ENCODE assay signal across 31 mouse cellular contexts in genomic region chr11:62568300-62568699, GRCm38 (mm10). TPM values are rescaled to one million over a fixed set of nuclear protein-coding genes. Genes with fewer than 3 reads are reported as not detected.
DNase-seq lines count a peak whose midpoint lies in the region; ATAC-seq and TF ChIP-seq lines count a peak whose summit lies in the region.
"Had no signal": no experiment of that assay in that cellular context is flagged by ENCODE, and none has a peak within 500 bp of the region (broad histone marks: within the 10 kb centered on the region; RNA-seq: fewer than 3 reads in every experiment).

No protein-coding gene starts in this region.

- H3K9ac ChIP-seq in limb, embryonic 14.5 days (ENCODE audit: low read depth, low read length, severe bottlenecking) = no peak overlapping the region
- H3K9ac ChIP-seq: embryonic facial prominence, embryonic 15.5 days; forebrain, embryonic 13.5 days; heart, embryonic 12.5 days; hindbrain, embryonic 13.5 days; limb, embryonic 15.5 days; midbrain, embryonic 12.5 days; neural tube, embryonic 12.5 days had no signal

- no peak for TF ChIP-seq POLR2A in limb, embryonic 14.5 days (IDR thresholded peaks at IDR 0.05; ENCODE audit: borderline replicate concordance, extremely low read depth, insufficient read depth, insufficient read length)

- peak; percentile 15 for DNase-seq in limb, embryonic 14.5 days (ENCODE audit: low spot score)
- DNase-seq in limb, embryonic 10.5 days (ENCODE audit: low spot score) = no peak
- peak; percentile 73 for DNase-seq in 3T3-L1 (ENCODE audit: low read depth, low spot score)
- DNase-seq in NIH3T3 (ENCODE audit: low read depth) = peak; percentile 64
- no peak for DNase-seq in lung, postnatal 36 days
- DNase-seq in kidney, postnatal 36 days = no peak
- no peak for DNase-seq in frontal cortex, postnatal 10 days (ENCODE audit: low spot score in 2 of 2)
- DNase-seq: adrenal gland, postnatal 14 days; cerebellum, adult 11-12 months; cerebellum, adult 9-11 months; gastrocnemius, postnatal 36 days; heart, adult 2 months; heart, postnatal 4 days; kidney, postnatal 14 days; right cerebral cortex, adult 18-20 months; right cerebral cortex, postnatal 4 days had no signal

- H3K4me2 ChIP-seq in limb, embryonic 14.5 days (replicated peaks; ENCODE audit: low read depth, low read length, severe bottlenecking) = no peak overlapping the region
- H3K4me2 ChIP-seq: embryonic facial prominence, embryonic 15.5 days; forebrain, embryonic 13.5 days; heart, embryonic 12.5 days; hindbrain, embryonic 13.5 days; limb, embryonic 15.5 days; midbrain, embryonic 12.5 days; neural tube, embryonic 12.5 days had no signal

- H3K27me3 ChIP-seq in limb, embryonic 14.5 days (ENCODE audit: control insufficient read depth, insufficient read depth, low read length) = no peaks in the 10 kb centered on the region
- no peaks in the 10 kb centered on the region for H3K27me3 ChIP-seq in limb, embryonic 10.5 days (ENCODE audit: low read depth, poor library complexity, severe bottlenecking)
- H3K27me3 ChIP-seq: embryonic facial prominence, embryonic 15.5 days; forebrain, embryonic 13.5 days; heart, embryonic 12.5 days; hindbrain, embryonic 13.5 days; limb, embryonic 15.5 days; midbrain, embryonic 12.5 days; neural tube, embryonic 12.5 days had no signal

- no peaks in the 10 kb centered on the region for H3K36me3 ChIP-seq in limb, embryonic 14.5 days (ENCODE audit: control insufficient read depth, insufficient read depth, low read length)
- no peaks in the 10 kb centered on the region for H3K36me3 ChIP-seq in limb, embryonic 10.5 days
- H3K36me3 ChIP-seq: embryonic facial prominence, embryonic 15.5 days; heart, embryonic 12.5 days; hindbrain, embryonic 13.5 days; limb, embryonic 15.5 days; midbrain, embryonic 12.5 days; neural tube, embryonic 12.5 days had no signal

- H3K27ac ChIP-seq in limb, embryonic 14.5 days (replicated peaks; ENCODE audit: low read depth, low read length) = no peak overlapping the region
- no peak overlapping the region for H3K27ac ChIP-seq in limb, embryonic 10.5 days
- H3K27ac ChIP-seq: embryonic facial prominence, embryonic 15.5 days; forebrain, embryonic 13.5 days; heart, adult 2 months; hindbrain, embryonic 13.5 days; layer of hippocampus, adult 2 months; left cerebral cortex, adult 2 months; limb, embryonic 15.5 days; macrophage; midbrain, embryonic 12.5 days; neural tube, embryonic 12.5 days had no signal

- WGBS in limb, embryonic 14.5 days = 66% methylated on average over 3 of the region's 3 CpGs
- WGBS in limb, embryonic 10.5 days = 77% methylated on average over 3 of the region's 3 CpGs

- no peak overlapping the region for H3K4me3 ChIP-seq in limb, embryonic 14.5 days (replicated peaks; ENCODE audit: low read length)
- H3K4me3 ChIP-seq in limb, embryonic 10.5 days = no peak overlapping the region
- H3K4me3 ChIP-seq: embryonic facial prominence, embryonic 15.5 days; forebrain, embryonic 13.5 days; heart, adult 2 months; heart, embryonic 12.5 days; hindbrain, embryonic 13.5 days; layer of hippocampus, adult 2 months; left cerebral cortex, adult 2 months; limb, embryonic 15.5 days; midbrain, embryonic 12.5 days; myocyte; neural tube, embryonic 12.5 days had no signal

- ATAC-seq in limb, embryonic 14.5 days (ENCODE audit: low FRiP score, low read depth) = no peak
- 0 out of 2 replicates have a peak, but pooled peaks have one; percentile 26 for ATAC-seq in megakaryocyte progenitor cell, adult 5-6 weeks (replicated peaks; ENCODE audit: poor library complexity)
- ATAC-seq: CD4-positive, CD25-positive, alpha-beta regulatory T cell, adult 4 months; forebrain, embryonic 13.5 days; intestine, embryonic 16.5 days; lung, postnatal 0 days had no signal

- H3K4me1 ChIP-seq in limb, embryonic 14.5 days (ENCODE audit: control insufficient read depth, insufficient read depth, low read length) = no peaks in the 10 kb centered on the region
- H3K4me1 ChIP-seq in limb, embryonic 10.5 days = peaks cover 6% of the 10 kb centered on the region
- H3K4me1 ChIP-seq: embryonic facial prominence, embryonic 15.5 days; forebrain, embryonic 13.5 days; heart, embryonic 12.5 days; hindbrain, embryonic 13.5 days; limb, embryonic 15.5 days; midbrain, embryonic 12.5 days; neural tube, embryonic 12.5 days had no signal

- H3K9me3 ChIP-seq in limb, embryonic 14.5 days (ENCODE audit: control insufficient read depth, low read length) = no peaks in the 10 kb centered on the region
- no peaks in the 10 kb centered on the region for H3K9me3 ChIP-seq in limb, embryonic 10.5 days (replicated peaks)
- H3K9me3 ChIP-seq: embryonic facial prominence, embryonic 15.5 days; forebrain, embryonic 13.5 days; heart, embryonic 12.5 days; hindbrain, embryonic 13.5 days; limb, embryonic 15.5 days; midbrain, embryonic 12.5 days; neural tube, embryonic 12.5 days had no signal

RNA-seq across cellular contexts. Expression of gene Trpv2, which starts 6.0 kb away (rescaled TPM):
- 2.7 and 2.8 TPM in 2 replicates for polyA plus RNA-seq in limb, embryonic 14.5 days (2012; rRNA removed)
- polyA plus RNA-seq in limb, embryonic 14.5 days (2014; fragmentation: Nextera tagmentation; extraction: Ambion mirVana) = 2.9 and 4.3 TPM in 2 replicates
- polyA plus RNA-seq in limb, embryonic 10.5 days (2016; fragmentation: Nextera tagmentation; extraction: Ambion mirVana) = 0.55 and 0.87 TPM in 2 replicates
- total RNA-seq in megakaryocyte progenitor cell, adult 5-6 weeks (2015) = 9.0 and 13.9 TPM in 2 replicates
- 10.5 and 12.9 TPM in 2 replicates for total RNA-seq in megakaryocyte progenitor cell, adult 5-6 weeks (2017)

RNA-seq across cellular contexts. Expression of gene Ubb, which starts 17.3 kb away (rescaled TPM):
- polyA plus RNA-seq in limb, embryonic 14.5 days (2012; rRNA removed) = 3,111 and 3,234 TPM in 2 replicates
- 3,423 and 3,655 TPM in 2 replicates for polyA plus RNA-seq in limb, embryonic 14.5 days (2014; fragmentation: Nextera tagmentation; extraction: Ambion mirVana)
- polyA plus RNA-seq in limb, embryonic 10.5 days (2016; fragmentation: Nextera tagmentation; extraction: Ambion mirVana) = 3,627 and 3,653 TPM in 2 replicates
- 1,569 and 1,579 TPM in 2 replicates for total RNA-seq in megakaryocyte progenitor cell, adult 5-6 weeks (2015)
- total RNA-seq in megakaryocyte progenitor cell, adult 5-6 weeks (2017) = 1,004 and 1,153 TPM in 2 replicates

RNA-seq across cellular contexts. Expression of gene Cenpv, which starts 29.2 kb away (rescaled TPM):
- polyA plus RNA-seq in limb, embryonic 14.5 days (2012; rRNA removed) = 40.5 and 47.6 TPM in 2 replicates
- 26.7 and 27.0 TPM in 2 replicates for polyA plus RNA-seq in limb, embryonic 14.5 days (2014; fragmentation: Nextera tagmentation; extraction: Ambion mirVana)
- 35.0 and 42.2 TPM in 2 replicates for polyA plus RNA-seq in limb, embryonic 10.5 days (2016; fragmentation: Nextera tagmentation; extraction: Ambion mirVana)
- total RNA-seq in megakaryocyte progenitor cell, adult 5-6 weeks (2015) = 44.5 and 46.9 TPM in 2 replicates
- total RNA-seq in megakaryocyte progenitor cell, adult 5-6 weeks (2017) = 13.6 and 25.4 TPM in 2 replicates

Comparison
In these comparisons a context has a peak if more than half of its experiments do, and no peak if none do; other contexts are left out.
1. DNase-seq: peak in limb, embryonic 14.5 days (single experiment), 3T3-L1 (single experiment) and NIH3T3 (single experiment); none in limb, embryonic 10.5 days (single experiment), lung, postnatal 36 days (single experiment), kidney, postnatal 36 days (0 of 2) and frontal cortex, postnatal 10 days (0 of 2).